21 mouse cellular contexts compared by ENCODE assay signal in genomic region chr1:155835667-155836066, GRCm38 (mm10).
"Had no signal": no experiment of that assay in that cellular context is flagged by ENCODE, and none has a peak within 500 bp of the region (broad histone marks: within the 10 kb centered on the region; RNA-seq: fewer than 3 reads in every experiment).

No protein-coding gene starts in this region.

- H3K9me3 ChIP-seq: intestine, embryonic 15.5 days; kidney, embryonic 15.5 days; lung, embryonic 15.5 days; neural tube, embryonic 12.5 days; neural tube, embryonic 15.5 days; stomach, embryonic 15.5 days had no signal

- H3K4me2 ChIP-seq: intestine, embryonic 15.5 days; kidney, embryonic 15.5 days; lung, embryonic 15.5 days; midbrain, embryonic 11.5 days; neural tube, embryonic 12.5 days; neural tube, embryonic 15.5 days; stomach, embryonic 15.5 days had no signal

- H3K9ac ChIP-seq: intestine, embryonic 15.5 days; kidney, embryonic 15.5 days; lung, embryonic 15.5 days; neural tube, embryonic 12.5 days; neural tube, embryonic 15.5 days; stomach, embryonic 15.5 days had no signal

- H3K27me3 ChIP-seq: intestine, embryonic 15.5 days; kidney, embryonic 15.5 days; lung, embryonic 15.5 days; neural tube, embryonic 12.5 days; neural tube, embryonic 15.5 days; stomach, embryonic 15.5 days had no signal

- H3K4me3 ChIP-seq: intestine, embryonic 15.5 days; kidney, embryonic 15.5 days; lung, embryonic 15.5 days; neural tube, embryonic 12.5 days; neural tube, embryonic 15.5 days; stomach, embryonic 15.5 days had no signal

- H3K4me1 ChIP-seq: intestine, embryonic 15.5 days; kidney, embryonic 15.5 days; lung, embryonic 15.5 days; neural tube, embryonic 12.5 days; neural tube, embryonic 15.5 days; stomach, embryonic 15.5 days had no signal

- DNase-seq: kidney, adult 11 months; kidney, adult 8-10 months; kidney, postnatal 10 days; kidney, postnatal 36 days; lung, adult 18-20 months; lung, postnatal 10 days; lung, postnatal 4 days; midbrain, embryonic 14.5 days; right cerebral cortex, adult 18-20 months; right cerebral cortex, postnatal 25 days; spleen, adult 18-20 months; thymus, adult 18-20 months; thymus, postnatal 4 days had no signal

- H3K27ac ChIP-seq: intestine, embryonic 15.5 days; kidney, embryonic 15.5 days; lung, embryonic 15.5 days; neural tube, embryonic 12.5 days; neural tube, embryonic 15.5 days; stomach, embryonic 15.5 days had no signal

- H3K36me3 ChIP-seq: intestine, embryonic 15.5 days; lung, embryonic 15.5 days; neural tube, embryonic 12.5 days; stomach, embryonic 15.5 days had no signal

- ATAC-seq: hindbrain, embryonic 16.5 days; intestine, embryonic 15.5 days had no signal
